Mouse (Mus musculus): Measurements from ENCODE around the gene Tmem8. TPM values are rescaled to one million over a fixed set of nuclear protein-coding genes. Genes with fewer than 3 reads are reported as not detected.

The Tmem8 gene
- polyA plus RNA-seq, 1 experiment from 2014 or later: 3.1 TPM

GRCm38 (mm10) chr17:26151886-26152630 lies 39.0 kb downstream of the Tmem8 start:
- Histone ChIP-seq H3K36me3 (ENCODE audit: control insufficient read depth, insufficient read depth, low read length) (no peaks in the 10 kb centered on the region), H3K9ac (replicated peaks; ENCODE audit: low read depth, low read length) (no peak overlapping the region), H3K27me3 (ENCODE audit: control insufficient read depth, insufficient read depth, low read length) (no peaks in the 10 kb centered on the region), H3K4me1 (ENCODE audit: control insufficient read depth, insufficient read depth, low read length) (no peaks in the 10 kb centered on the region), H3K4me2 (ENCODE audit: low read depth, low read length) (no peak overlapping the region), H3K9me3 (ENCODE audit: control insufficient read depth, low read length) (no peaks in the 10 kb centered on the region), H3K4me3 (ENCODE audit: low read depth, low read length) (no peak overlapping the region), H3K27ac (ENCODE audit: low read depth, low read length) (no peak overlapping the region)
- no peak for ATAC-seq (ENCODE audit: low read depth)
- WGBS: 95% methylated on average over 2 of the region's 2 CpGs

- WGBS: 97% methylated on average over 1 of the region's 1 CpGs
Measured at GRCm38 (mm10) chr17:26162736-26163135, 49.6 kb downstream of the Tmem8 start.

DNA sequence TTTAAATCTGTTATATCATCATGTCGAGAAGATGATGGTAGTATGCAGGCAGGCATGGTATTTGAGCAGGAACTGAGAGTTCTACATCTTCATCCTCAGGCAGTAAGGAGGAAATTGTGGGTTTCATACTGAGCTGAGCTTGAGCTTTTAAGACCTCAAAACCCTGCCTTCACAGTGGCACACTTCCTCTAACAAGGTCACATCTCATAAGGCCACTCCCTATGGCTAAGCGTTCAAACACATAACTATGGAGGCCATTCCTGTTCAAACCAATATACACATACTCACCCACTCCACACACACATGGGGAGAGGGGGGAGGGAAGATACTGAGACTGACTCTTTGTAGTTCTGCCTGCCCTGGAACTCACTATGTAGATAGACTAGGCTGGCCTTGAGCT lies 54.9 kb downstream of the Tmem8 start:
- Histone ChIP-seq H3K27ac (ENCODE audit: low read depth, low read length) (no peak overlapping the region), H3K4me1 (ENCODE audit: control insufficient read depth, insufficient read depth, low read length) (no peaks in the 10 kb centered on the region), H3K4me2 (ENCODE audit: low read depth, low read length) (no peak overlapping the region), H3K27me3 (ENCODE audit: control insufficient read depth, insufficient read depth, low read length) (no peaks in the 10 kb centered on the region), H3K36me3 (ENCODE audit: control insufficient read depth, insufficient read depth, low read length) (no peaks in the 10 kb centered on the region), H3K9ac (replicated peaks; ENCODE audit: low read depth, low read length) (no peak overlapping the region), H3K9me3 (ENCODE audit: control insufficient read depth, low read length) (no peaks in the 10 kb centered on the region), H3K4me3 (ENCODE audit: low read depth, low read length) (no peak overlapping the region)
- WGBS: 88% methylated on average over 2 of the region's 2 CpGs
- ATAC-seq (ENCODE audit: low read depth): no peak

More at GRCm38 (mm10) chr17:26162736-26163135, 49.6 kb downstream of the Tmem8 start:
- Histone ChIP-seq H3K9me3 (ENCODE audit: control insufficient read depth, low read length) (no peaks in the 10 kb centered on the region), H3K4me3 (ENCODE audit: low read depth, low read length) (no peak overlapping the region), H3K27ac (ENCODE audit: low read depth, low read length) (no peak overlapping the region), H3K27me3 (ENCODE audit: control insufficient read depth, insufficient read depth, low read length) (no peaks in the 10 kb centered on the region), H3K9ac (replicated peaks; ENCODE audit: low read depth, low read length) (no peak overlapping the region), H3K4me2 (ENCODE audit: low read depth, low read length) (no peak overlapping the region), H3K36me3 (ENCODE audit: control insufficient read depth, insufficient read depth, low read length) (no peaks in the 10 kb centered on the region), H3K4me1 (ENCODE audit: control insufficient read depth, insufficient read depth, low read length) (no peaks in the 10 kb centered on the region)
- no peak for ATAC-seq (ENCODE audit: low read depth)

Other genes starting within 250 kb of the Tmem8 start
- 15.7 and 22.4 TPM in 2 replicates for gene Mcrip2, start 244.5 kb upstream of the Tmem8 start, polyA plus RNA-seq (2014; fragmentation: Nextera tagmentation; extraction: Ambion mirVana)
- 65.3 and 73.9 TPM in 2 replicates for gene Mettl26, start 238.2 kb upstream of the Tmem8 start, polyA plus RNA-seq (2014; fragmentation: Nextera tagmentation; extraction: Ambion mirVana)
- gene Wfikkn1, start 232.4 kb upstream of the Tmem8 start, polyA plus RNA-seq (2014; fragmentation: Nextera tagmentation; extraction: Ambion mirVana): 0.30 and 0.67 TPM in 2 replicates
- gene Rab40c, start 193.6 kb upstream of the Tmem8 start, polyA plus RNA-seq (2014; fragmentation: Nextera tagmentation; extraction: Ambion mirVana): 25.1 and 29.6 TPM in 2 replicates
- gene Pigq, start 168.4 kb upstream of the Tmem8 start, polyA plus RNA-seq (2014; fragmentation: Nextera tagmentation; extraction: Ambion mirVana): 66.4 and 76.8 TPM in 2 replicates
- gene Nhlrc4, start 168.3 kb upstream of the Tmem8 start, polyA plus RNA-seq (2014; fragmentation: Nextera tagmentation; extraction: Ambion mirVana): not detected in 2 replicates
- gene A930017K11Rik, start 160.7 kb upstream of the Tmem8 start, polyA plus RNA-seq (2014; fragmentation: Nextera tagmentation; extraction: Ambion mirVana): 0.08 and 0.30 TPM in 2 replicates
- gene Capn15, start 127.5 kb upstream of the Tmem8 start, polyA plus RNA-seq (2014; fragmentation: Nextera tagmentation; extraction: Ambion mirVana): 21.1 and 24.6 TPM in 2 replicates
- gene Rab11fip3, start 43.7 kb upstream of the Tmem8 start, polyA plus RNA-seq (2014; fragmentation: Nextera tagmentation; extraction: Ambion mirVana): 29.0 and 34.1 TPM in 2 replicates
- gene Decr2, start 23.0 kb upstream of the Tmem8 start, polyA plus RNA-seq (2014; fragmentation: Nextera tagmentation; extraction: Ambion mirVana): 28.4 and 33.4 TPM in 2 replicates
- gene Nme4, start 17.7 kb upstream of the Tmem8 start, polyA plus RNA-seq (2014; fragmentation: Nextera tagmentation; extraction: Ambion mirVana): 10.8 and 16.3 TPM in 2 replicates
- gene Mrpl28, start 10.2 kb downstream of the Tmem8 start, polyA plus RNA-seq (2014; fragmentation: Nextera tagmentation; extraction: Ambion mirVana): 177 and 192 TPM in 2 replicates
- 7.1 and 7.7 TPM in 2 replicates for gene Axin1, start 25.4 kb downstream of the Tmem8 start, polyA plus RNA-seq (2014; fragmentation: Nextera tagmentation; extraction: Ambion mirVana)
- 0.24 and 0.32 TPM in 2 replicates for gene Pdia2, start 85.8 kb downstream of the Tmem8 start, polyA plus RNA-seq (2014; fragmentation: Nextera tagmentation; extraction: Ambion mirVana)
- gene Rgs11, start 89.7 kb downstream of the Tmem8 start, polyA plus RNA-seq (2014; fragmentation: Nextera tagmentation; extraction: Ambion mirVana): 18.9 and 19.9 TPM in 2 replicates
- 152 and 192 TPM in 2 replicates for gene Arhgdig, start 94.5 kb downstream of the Tmem8 start, polyA plus RNA-seq (2014; fragmentation: Nextera tagmentation; extraction: Ambion mirVana)
- 25.3 and 31.5 TPM in 2 replicates for gene Fam234a, start 130.9 kb downstream of the Tmem8 start, polyA plus RNA-seq (2014; fragmentation: Nextera tagmentation; extraction: Ambion mirVana)
- gene Luc7l, start 139.6 kb downstream of the Tmem8 start, polyA plus RNA-seq (2014; fragmentation: Nextera tagmentation; extraction: Ambion mirVana): 111 and 123 TPM in 2 replicates

All from neural tube, embryonic 14.5 days (tissue).